Mouse (Mus musculus) myocyte (in vitro differentiated cells): ENCODE data around the gene Cybrd1. TPM values are rescaled to one million over a fixed set of nuclear protein-coding genes. Genes with fewer than 3 reads are reported as not detected.

ENCODE experiments used
- H3K27me3 ChIP-seq: one replicate; pipeline ENCODE4 v1.6.1; 2011; ENCODE audit not compliant: control insufficient read depth, insufficient read depth, insufficient read length
- H3K36me3 ChIP-seq: one replicate; pipeline ENCODE4 v1.6.1; 2011; ENCODE audit not compliant: control insufficient read depth, insufficient read depth
- H3K4me2 ChIP-seq: one replicate; pipeline ENCODE4 v1.6.1; 2011; ENCODE audit warnings: low read depth, control low read depth
- H3K4me3 ChIP-seq: one replicate; pipeline ENCODE4 v1.5.1; 2011; ENCODE audit warnings: mild to moderate bottlenecking, control low read depth, moderate library complexity
- H3K79me2 ChIP-seq: one replicate; pipeline ENCODE4 v1.6.1; 2011; ENCODE audit not compliant: control insufficient read depth, insufficient read depth
- H3ac ChIP-seq: one replicate; pipeline ENCODE4 v1.6.1; 2011; ENCODE audit not compliant: control insufficient read depth, insufficient read length
- CEBPB ChIP-seq: IDR thresholded peaks from 2 replicates; pipeline ENCODE4 v1.6.1; 2011; ENCODE audit warnings: mild to moderate bottlenecking, moderate library complexity; ENCODE audit not compliant: poor library complexity, insufficient read depth, severe bottlenecking
- E2F4 ChIP-seq: IDR thresholded peaks from one replicate; pipeline ENCODE4 v1.6.1; 2011; ENCODE audit warnings: mild to moderate bottlenecking, control low read depth, moderate library complexity; ENCODE audit not compliant: insufficient read depth
- MAX ChIP-seq: IDR thresholded peaks from one replicate; pipeline ENCODE4 v1.6.1; 2011; ENCODE audit warnings: low read depth, mild to moderate bottlenecking, control low read depth
- MYOD1 ChIP-seq, 3 experiments: IDR thresholded peaks; one replicate each; pipeline ENCODE4 v1.6.1; 2011; ENCODE audit warnings: control low read depth in 2 of 3, low read depth in 2 of 3, mild to moderate bottlenecking in 2 of 3, moderate library complexity in 1 of 3; ENCODE audit not compliant: insufficient read length in 2 of 3, control insufficient read depth in 1 of 3
- MYOG ChIP-seq, 3 experiments: IDR thresholded peaks; one replicate each; pipeline ENCODE4 v1.6.1; 2011; ENCODE audit warnings: control low read depth in 2 of 3, low read depth in 2 of 3, mild to moderate bottlenecking in 2 of 3; ENCODE audit not compliant: insufficient read length in 2 of 3, control insufficient read depth in 1 of 3, insufficient read depth in 1 of 3
- POLR2A ChIP-seq: IDR thresholded peaks from one replicate; pipeline ENCODE4 v1.6.1; 2011; ENCODE audit warnings: low read depth, mild to moderate bottlenecking, control low read depth, moderate library complexity; ENCODE audit not compliant: insufficient read length
- POLR2AphosphoS2 ChIP-seq: IDR thresholded peaks from one replicate; pipeline ENCODE4 v1.6.1; 2011; ENCODE audit warnings: low read depth, control low read depth; ENCODE audit not compliant: insufficient read length
- REST ChIP-seq: IDR thresholded peaks from one replicate; pipeline ENCODE4 v1.6.1; 2011; ENCODE audit warnings: mild to moderate bottlenecking, control low read depth, moderate library complexity; ENCODE audit not compliant: insufficient read depth, insufficient read length
- SRF ChIP-seq: IDR thresholded peaks from one replicate; pipeline ENCODE4 v1.6.1; 2011; ENCODE audit warnings: low read depth; ENCODE audit not compliant: control insufficient read depth, insufficient read length
- TCF12 ChIP-seq: IDR thresholded peaks from one replicate; pipeline ENCODE4 v1.6.1; 2011; ENCODE audit warnings: mild to moderate bottlenecking, control low read depth; ENCODE audit not compliant: poor library complexity, insufficient read depth, severe bottlenecking
- TCF3 ChIP-seq: IDR thresholded peaks from one replicate; pipeline ENCODE4 v1.6.1; 2011; ENCODE audit warnings: low read depth, control low read depth; ENCODE audit not compliant: insufficient read length
- USF1 ChIP-seq: IDR thresholded peaks from one replicate; pipeline ENCODE4 v1.6.1; 2011; ENCODE audit warnings: low read depth, mild to moderate bottlenecking, control low read depth, moderate library complexity
- polyA plus RNA-seq: library from polyadenylated mRNA; unstranded; fragments of >200 nt; fragmentation: generic; extraction: Trizol; gene quantifications from one replicate; pipeline ENCODE4 v1.2.1, GENCODE M21; 2012; ENCODE audit warnings: missing spikeins

Gene Cybrd1
- polyA plus RNA-seq, 1 experiment: 0.02 TPM

DNA sequence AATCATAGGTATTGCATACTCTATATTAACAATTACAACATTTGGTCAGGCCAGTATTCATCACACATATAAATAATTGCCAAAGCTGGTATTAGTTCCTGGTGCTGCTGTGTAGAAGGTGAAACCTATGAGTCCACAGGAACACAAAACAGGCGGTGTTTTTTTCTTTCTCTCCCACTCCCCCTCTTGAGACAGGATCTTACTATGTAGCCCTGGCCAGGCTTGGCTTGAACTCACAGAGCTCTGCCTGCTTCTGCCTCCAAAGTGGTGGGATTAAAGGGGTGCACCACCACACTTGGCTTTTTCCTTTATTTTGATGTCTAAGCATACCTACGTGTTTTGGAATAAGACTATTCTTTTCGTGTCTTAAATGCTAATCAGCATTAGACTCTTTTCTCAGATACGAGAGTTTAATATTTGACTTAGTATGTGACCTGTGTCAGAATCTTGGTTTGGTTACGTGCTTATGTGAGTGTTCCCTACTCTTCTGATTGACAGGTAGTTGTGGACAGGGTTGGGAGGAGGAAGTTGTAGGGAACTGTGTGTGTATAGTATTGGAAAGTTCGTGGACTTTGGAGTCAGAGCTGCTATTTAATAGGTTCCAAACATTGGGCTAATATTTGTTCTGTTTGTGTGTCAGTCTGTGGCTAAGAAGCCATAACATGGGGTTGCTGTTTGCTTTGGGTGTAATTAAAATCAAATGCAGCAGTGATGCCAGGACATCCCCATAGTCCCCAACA is 34.1 kb upstream of the Cybrd1 start:
- H3K36me3 ChIP-seq: peaks cover 3% of the 10 kb centered on the region
- H3ac ChIP-seq: no peak overlapping the region
- no peaks in the 10 kb centered on the region for H3K27me3 ChIP-seq
- no peak for TF ChIP-seq MYOG (IDR thresholded peaks at IDR 0.05; ENCODE audit: control insufficient read depth in 1 of 3, insufficient read depth in 1 of 3, insufficient read length in 2 of 3, low read depth in 2 of 3)
- no peak for TF ChIP-seq TCF3
- TF ChIP-seq MYOD1 (IDR thresholded peaks at IDR 0.05; ENCODE audit: control insufficient read depth in 1 of 3, insufficient read length in 2 of 3, low read depth in 2 of 3): no peak
- TF ChIP-seq SRF: no peak
- TF ChIP-seq REST: no peak
- no peak for TF ChIP-seq TCF12
- TF ChIP-seq POLR2A: no peak
- no peak for TF ChIP-seq E2F4
- no peak for TF ChIP-seq POLR2AphosphoS2
- no peak for TF ChIP-seq MAX
- no peak for TF ChIP-seq CEBPB
- no peak for TF ChIP-seq USF1
- no peak overlapping the region for H3K4me3 ChIP-seq
- H3K79me2 ChIP-seq: no peaks in the 10 kb centered on the region
- no peak overlapping the region for H3K4me2 ChIP-seq

DNA sequence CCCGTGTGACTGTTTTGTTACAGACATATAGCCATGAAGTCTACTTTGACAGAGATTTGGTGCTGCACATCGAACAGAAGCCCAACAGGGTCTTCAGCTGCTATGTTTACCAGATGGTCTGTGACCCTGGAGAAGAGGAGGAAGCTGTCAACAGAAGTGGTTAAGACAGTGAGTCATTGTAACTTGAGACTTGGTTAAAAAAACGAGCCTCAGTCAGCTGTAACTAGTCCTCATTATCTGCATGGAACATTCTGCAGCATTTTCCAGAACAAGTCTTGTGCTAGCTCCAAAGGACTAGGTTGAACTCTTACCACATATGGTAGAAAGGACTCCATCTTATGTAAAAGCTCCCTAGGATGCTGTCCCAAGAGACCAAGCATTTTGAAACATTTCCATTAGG is 28.0 kb upstream of the Cybrd1 start:
- Histone ChIP-seq H3K79me2 (no peaks in the 10 kb centered on the region), H3K4me3 (no peak overlapping the region), H3ac (no peak overlapping the region), H3K36me3 (no peaks in the 10 kb centered on the region), H3K27me3 (no peaks in the 10 kb centered on the region), H3K4me2 (no peak overlapping the region)
- TF ChIP-seq SRF: no peak
- no peak for TF ChIP-seq E2F4
- TF ChIP-seq POLR2AphosphoS2: no peak
- no peak for TF ChIP-seq MYOD1 (IDR thresholded peaks at IDR 0.05; ENCODE audit: control insufficient read depth in 1 of 3, insufficient read length in 2 of 3, low read depth in 2 of 3)
- no peak for TF ChIP-seq USF1
- no peak for TF ChIP-seq POLR2A
- TF ChIP-seq CEBPB: no peak
- no peak for TF ChIP-seq REST
- no peak for TF ChIP-seq TCF12
- TF ChIP-seq TCF3: no peak
- TF ChIP-seq MYOG (IDR thresholded peaks at IDR 0.05; ENCODE audit: control insufficient read depth in 1 of 3, insufficient read depth in 1 of 3, insufficient read length in 2 of 3, low read depth in 2 of 3): no peak

DNA sequence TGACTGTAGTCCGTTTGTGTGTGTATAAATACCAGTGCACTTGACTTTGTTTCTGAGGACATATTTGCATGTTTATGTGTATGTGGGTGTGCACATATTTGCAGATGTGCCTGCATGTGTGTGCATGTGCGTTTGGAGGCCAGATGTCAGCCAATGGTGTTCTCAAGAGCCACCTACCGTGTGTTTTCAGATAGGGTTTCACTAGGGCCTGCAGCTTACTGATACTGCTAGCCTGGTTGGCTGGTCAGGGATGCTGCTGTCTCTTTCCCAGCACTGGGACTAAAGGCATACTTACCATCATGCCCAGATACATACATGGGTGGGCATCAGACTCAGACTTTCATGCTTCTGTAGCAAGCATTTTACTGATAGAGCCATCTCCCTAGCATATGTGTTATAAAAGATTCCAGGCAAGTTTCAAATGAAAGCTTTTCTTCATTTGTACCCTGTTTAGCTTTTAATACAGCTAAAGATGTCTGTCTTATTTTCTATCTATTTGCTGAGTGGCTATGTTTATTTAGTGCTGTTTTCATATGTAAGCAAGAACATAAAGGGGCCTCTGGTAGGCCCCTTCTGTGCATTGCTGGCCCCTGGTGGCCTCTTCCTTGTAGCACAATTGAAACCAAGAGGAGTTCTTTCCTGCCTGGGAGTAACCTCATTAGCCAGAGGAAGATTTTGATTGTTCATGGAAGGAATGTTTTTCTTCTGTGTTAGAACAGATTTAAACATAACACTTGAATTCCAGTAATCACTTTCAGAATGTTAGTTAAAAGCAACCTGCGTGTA is 26.9 kb upstream of the Cybrd1 start:
- Histone ChIP-seq H3K79me2 (no peaks in the 10 kb centered on the region), H3K27me3 (no peaks in the 10 kb centered on the region), H3K4me2 (no peak overlapping the region), H3ac (no peak overlapping the region), H3K4me3 (no peak overlapping the region), H3K36me3 (no peaks in the 10 kb centered on the region)
- TF ChIP-seq USF1 (no peak), E2F4 (no peak), MYOG (IDR thresholded peaks at IDR 0.05; ENCODE audit: control insufficient read depth in 1 of 3, insufficient read depth in 1 of 3, insufficient read length in 2 of 3, low read depth in 2 of 3) (no peak), TCF12 (no peak), POLR2AphosphoS2 (no peak), MYOD1 (IDR thresholded peaks at IDR 0.05; ENCODE audit: control insufficient read depth in 1 of 3, insufficient read length in 2 of 3, low read depth in 2 of 3) (no peak), CEBPB (no peak), REST (no peak), POLR2A (no peak), MAX (no peak), SRF (no peak), TCF3 (no peak)

DNA sequence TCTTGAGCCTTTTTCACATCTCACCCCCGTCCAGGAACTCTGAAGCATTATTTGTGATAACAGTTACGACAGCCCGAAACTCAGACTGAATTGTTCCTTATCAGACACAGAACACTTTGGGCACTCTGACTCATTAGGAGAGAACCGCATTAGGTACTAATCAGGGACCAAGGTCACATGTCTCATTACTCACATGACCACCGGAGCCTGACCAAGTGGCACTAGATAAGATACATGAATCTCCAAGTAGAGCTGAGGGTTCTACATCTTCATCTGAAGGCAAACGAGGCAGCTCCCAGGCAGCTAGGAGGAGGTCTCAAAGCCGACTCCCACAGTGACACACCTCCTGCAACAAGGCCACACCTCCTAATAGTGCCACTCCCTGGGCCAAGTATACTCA is 21.6 kb upstream of the Cybrd1 start:
- peaks cover 4% of the 10 kb centered on the region for H3K36me3 ChIP-seq
- no peak overlapping the region for H3ac ChIP-seq
- H3K79me2 ChIP-seq: no peaks in the 10 kb centered on the region
- H3K27me3 ChIP-seq: no peaks in the 10 kb centered on the region
- H3K4me2 ChIP-seq: no peak overlapping the region
- no peak overlapping the region for H3K4me3 ChIP-seq
- no peak for TF ChIP-seq CEBPB
- no peak for TF ChIP-seq MYOG (IDR thresholded peaks at IDR 0.05; ENCODE audit: control insufficient read depth in 1 of 3, insufficient read depth in 1 of 3, insufficient read length in 2 of 3, low read depth in 2 of 3)
- TF ChIP-seq E2F4: no peak
- no peak for TF ChIP-seq MAX
- no peak for TF ChIP-seq TCF12
- TF ChIP-seq TCF3: no peak
- no peak for TF ChIP-seq SRF
- TF ChIP-seq POLR2AphosphoS2: no peak
- TF ChIP-seq MYOD1 (IDR thresholded peaks at IDR 0.05; ENCODE audit: control insufficient read depth in 1 of 3, insufficient read length in 2 of 3, low read depth in 2 of 3): no peak
- TF ChIP-seq REST: no peak
- no peak for TF ChIP-seq POLR2A
- no peak for TF ChIP-seq USF1
